Mouse (Mus musculus): ENCODE results near the gene Klf6.

The Klf6 gene

GRCm38 (mm10) chr13:5917360-5917759 is 56.1 kb downstream of the Klf6 start:
- no peak for DNase-seq

GRCm38 (mm10) chr13:5919966-5920365 is 58.7 kb downstream of the Klf6 start:
- DNase-seq: no peak

Data from embryo, embryonic 11 days (tissue).